Mouse (Mus musculus) liver, embryonic 12.5 days (tissue): ENCODE data around the gene Epm2aip1. TPM values are rescaled to one million over a fixed set of nuclear protein-coding genes. Genes with fewer than 3 reads are reported as not detected.

Experiments used
- ATAC-seq: fragments of 200-750 bp; cut with Nextera tagmentation; 2 replicates; pipeline ENCODE4 v1.8.0; 2017; ENCODE audit warnings: moderate number of reproducible peaks, mild to moderate bottlenecking, moderate library complexity
- H3K27ac ChIP-seq: fragments of 300-500 bp; sonication (generic); 2 replicates; pipeline ENCODE4 v1.5.1; 2016; ENCODE audit warnings: mild to moderate bottlenecking
- H3K27me3 ChIP-seq: fragments of 300-500 bp; sonication (generic); replicated peaks from 2 replicates; pipeline ENCODE4 v1.6.1; 2016; ENCODE audit warnings: mild to moderate bottlenecking, moderate library complexity
- H3K36me3 ChIP-seq: fragments of 300-500 bp; sonication (generic); 2 replicates; pipeline ENCODE4 v1.6.1; 2016; ENCODE audit warnings: mild to moderate bottlenecking, moderate library complexity
- H3K4me1 ChIP-seq: fragments of 300-500 bp; sonication (generic); 2 replicates; pipeline ENCODE4 v1.6.1; 2016
- H3K4me2 ChIP-seq: fragments of 300-500 bp; sonication (generic); 2 replicates; pipeline ENCODE4 v1.6.1; 2016; ENCODE audit warnings: mild to moderate bottlenecking, moderate library complexity
- H3K4me3 ChIP-seq: fragments of 300-500 bp; sonication (generic); 2 replicates; pipeline ENCODE4 v1.5.1; 2016; ENCODE audit warnings: mild to moderate bottlenecking, moderate library complexity
- H3K9ac ChIP-seq: fragments of 300-500 bp; sonication (generic); 2 replicates; pipeline ENCODE4 v1.6.1; 2016; ENCODE audit warnings: mild to moderate bottlenecking, moderate library complexity
- H3K9me3 ChIP-seq: fragments of 300-500 bp; sonication (generic); replicated peaks from 2 replicates; pipeline ENCODE4 v1.6.1; 2016; ENCODE audit warnings: mild to moderate bottlenecking, moderate library complexity
- WGBS: fragments of 180-500 bp; shearing (Covaris S2); methylation state at CpG from one replicate; pipeline ENCODE4 v1.1.7; 2016; ENCODE audit not compliant: insufficient replicate concordance; 5-methylcytosine and 5-hydroxymethylcytosine counted together
- polyA plus RNA-seq: library from polyadenylated mRNA; unstranded; fragments of >200 nt; fragmentation: Nextera tagmentation; extraction: Ambion mirVana; gene quantifications from 2 replicates; pipeline ENCODE4 v1.2.1, GENCODE M21; 2016

Epm2aip1 gene
- polyA plus RNA-seq, 1 experiment from 2014 or later = 11.2 TPM

GRCm38 (mm10) chr9:111267998-111268397 is 3.7 kb upstream of the Epm2aip1 start:
- ATAC-seq = no peak
- no peaks in the 10 kb centered on the region for H3K9me3 ChIP-seq
- H3K36me3 ChIP-seq = peaks cover 51% of the 10 kb centered on the region
- peaks cover 22% of the 10 kb centered on the region for H3K4me1 ChIP-seq
- H3K4me2 ChIP-seq = no peak overlapping the region
- 93% methylated on average over 2 of the region's 2 CpGs for WGBS
- H3K4me3 ChIP-seq = no peak overlapping the region
- no peak overlapping the region for H3K27ac ChIP-seq
- no peaks in the 10 kb centered on the region for H3K27me3 ChIP-seq
- H3K9ac ChIP-seq = no peak overlapping the region

- ATAC-seq = no peak
- 4% methylated on average over 5 of the region's 5 CpGs for WGBS
- Histone ChIP-seq H3K4me2 (peak overlapping the region; percentile 69), H3K27me3 (no peaks in the 10 kb centered on the region), H3K36me3 (peaks cover 42% of the 10 kb centered on the region), H3K4me3 (peak overlapping the region; percentile 92), H3K9ac (peak overlapping the region; percentile 89), H3K4me1 (peaks cover 48% of the 10 kb centered on the region), H3K9me3 (no peaks in the 10 kb centered on the region), H3K27ac (peak overlapping the region; percentile 94)
Measured at GRCm38 (mm10) chr9:111270606-111271005, 1.1 kb upstream of the Epm2aip1 start.

- peak overlapping the region; percentile 94 for H3K27ac ChIP-seq
- H3K4me1 ChIP-seq = peaks cover 53% of the 10 kb centered on the region
- peak overlapping the region; percentile 89 for H3K9ac ChIP-seq
- no peaks in the 10 kb centered on the region for H3K9me3 ChIP-seq
- peak; percentile 48 for ATAC-seq
- no peaks in the 10 kb centered on the region for H3K27me3 ChIP-seq
- peak overlapping the region; percentile 92 for H3K4me3 ChIP-seq
- H3K4me2 ChIP-seq = peak overlapping the region; percentile 69
- under 1% methylated on average over 32 of the region's 32 CpGs for WGBS
- H3K36me3 ChIP-seq = peaks cover 37% of the 10 kb centered on the region
Measured at GRCm38 (mm10) chr9:111271056-111271433, 684 bp upstream of the Epm2aip1 start.

DNA sequence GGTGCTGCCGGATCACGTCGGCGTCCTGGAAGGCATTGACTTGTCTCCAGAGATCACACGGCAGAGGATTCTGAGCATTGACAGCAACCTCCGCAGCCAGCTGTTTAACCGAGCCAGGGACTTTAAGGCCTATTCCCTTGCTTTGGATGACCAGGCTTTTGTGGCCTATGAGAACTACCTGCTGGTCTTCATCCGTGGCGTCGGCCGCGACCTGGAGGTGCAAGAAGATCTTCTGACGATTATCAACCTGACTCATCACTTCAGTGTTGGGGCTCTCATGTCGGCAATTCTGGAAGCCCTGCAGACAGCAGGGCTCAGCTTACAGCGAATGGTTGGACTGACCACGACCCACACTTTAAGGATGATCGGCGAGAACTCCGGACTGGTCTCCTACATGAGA is 627 bp downstream of the Epm2aip1 start:
- H3K27ac ChIP-seq = peak overlapping the region; percentile 99
- H3K4me2 ChIP-seq = peak overlapping the region; percentile 89
- peaks cover 61% of the 10 kb centered on the region for H3K4me1 ChIP-seq
- H3K27me3 ChIP-seq = no peaks in the 10 kb centered on the region
- H3K4me3 ChIP-seq = peak overlapping the region; percentile 92
- no peak for ATAC-seq
- H3K9me3 ChIP-seq = no peaks in the 10 kb centered on the region
- H3K36me3 ChIP-seq = peaks cover 36% of the 10 kb centered on the region
- 7% methylated on average over 19 of the region's 19 CpGs for WGBS
- H3K9ac ChIP-seq = peak overlapping the region; percentile 97

DNA sequence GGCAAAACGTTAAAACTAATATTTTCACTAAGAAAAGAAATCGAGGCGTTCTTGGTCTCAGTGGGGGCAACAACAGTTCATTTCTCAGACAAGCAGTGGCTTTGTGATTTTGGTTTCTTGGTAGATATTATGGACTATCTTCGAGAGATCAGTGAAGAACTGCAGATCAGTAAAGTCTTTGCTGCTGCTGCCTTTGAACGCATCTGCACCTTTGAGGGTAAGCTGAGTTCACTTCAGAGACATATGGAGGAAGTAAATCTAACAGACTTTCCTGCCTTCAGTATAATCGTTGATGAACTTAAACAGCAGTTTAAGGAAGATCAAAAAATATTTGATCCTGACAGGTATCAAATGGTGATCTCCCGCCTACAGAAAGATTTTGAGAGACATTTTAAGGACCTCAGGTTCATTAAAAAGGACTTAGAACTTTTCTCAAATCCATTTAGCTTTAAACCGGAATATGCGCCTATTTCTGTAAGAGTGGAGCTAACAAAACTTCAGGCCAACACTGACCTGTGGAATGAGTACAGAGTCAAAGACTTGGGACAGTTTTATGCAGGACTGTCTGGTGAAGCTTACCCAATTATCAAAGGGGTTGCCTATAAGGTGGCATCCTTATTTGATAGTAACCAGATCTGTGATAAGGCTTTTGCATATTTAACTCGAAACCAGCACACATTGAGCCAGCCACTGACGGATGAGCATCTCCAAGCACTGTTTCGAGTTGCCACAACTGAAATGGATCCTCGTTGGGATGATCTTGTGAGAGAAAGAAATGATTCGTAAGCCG is 1.5 kb downstream of the Epm2aip1 start:
- H3K36me3 ChIP-seq = peaks cover 36% of the 10 kb centered on the region
- WGBS = 63% methylated on average over 15 of the region's 15 CpGs
- H3K4me2 ChIP-seq = peak overlapping the region; percentile 89
- H3K9me3 ChIP-seq = no peaks in the 10 kb centered on the region
- H3K27me3 ChIP-seq = no peaks in the 10 kb centered on the region
- H3K4me3 ChIP-seq = peak overlapping the region; percentile 92
- no peak for ATAC-seq
- peak overlapping the region; percentile 97 for H3K9ac ChIP-seq
- peak overlapping the region; percentile 99 for H3K27ac ChIP-seq
- peaks cover 61% of the 10 kb centered on the region for H3K4me1 ChIP-seq

DNA sequence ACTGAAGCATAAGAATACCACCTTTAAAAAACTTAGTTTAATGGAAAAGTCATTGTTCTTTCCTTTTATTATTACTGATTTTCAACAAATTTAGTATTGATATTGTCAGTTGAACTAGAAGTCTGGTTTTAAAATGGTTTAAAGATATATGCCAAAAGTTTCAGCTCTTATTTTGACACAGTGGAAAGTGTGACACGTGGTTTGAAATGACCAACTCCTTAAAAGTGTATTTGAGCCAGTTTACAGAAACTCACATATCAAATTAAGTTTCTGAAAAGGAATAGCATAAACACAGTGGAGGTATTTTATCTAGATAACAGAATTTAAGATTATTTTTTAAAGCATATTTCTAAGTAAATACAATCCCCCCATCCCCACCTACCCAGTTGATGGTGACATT is 2.2 kb downstream of the Epm2aip1 start:
- no peak for ATAC-seq
- Histone ChIP-seq H3K9me3 (no peaks in the 10 kb centered on the region), H3K4me3 (peak overlapping the region; percentile 92), H3K27ac (no peak overlapping the region), H3K9ac (peak overlapping the region; percentile 97; the same call in 1 of the 2 replicates), H3K36me3 (peaks cover 44% of the 10 kb centered on the region), H3K4me2 (peak overlapping the region; percentile 89), H3K4me1 (peaks cover 61% of the 10 kb centered on the region), H3K27me3 (no peaks in the 10 kb centered on the region)
- 87% methylated on average over 1 of the region's 1 CpGs for WGBS

- H3K4me2 ChIP-seq = peak overlapping the region; percentile 89
- H3K4me1 ChIP-seq = peaks cover 51% of the 10 kb centered on the region
- no peak for ATAC-seq
- no peak overlapping the region for H3K27ac ChIP-seq
- WGBS = 21% methylated on average over 1 of the region's 1 CpGs
- peaks cover 53% of the 10 kb centered on the region for H3K36me3 ChIP-seq
- no peaks in the 10 kb centered on the region for H3K27me3 ChIP-seq
- peak overlapping the region; percentile 28 for H3K4me3 ChIP-seq
- no peaks in the 10 kb centered on the region for H3K9me3 ChIP-seq
- H3K9ac ChIP-seq = 0 out of 2 replicates have a peak overlapping the region, but pooled peaks have one; percentile 17
Measured at GRCm38 (mm10) chr9:111275156-111275555, 3.4 kb downstream of the Epm2aip1 start.

DNA sequence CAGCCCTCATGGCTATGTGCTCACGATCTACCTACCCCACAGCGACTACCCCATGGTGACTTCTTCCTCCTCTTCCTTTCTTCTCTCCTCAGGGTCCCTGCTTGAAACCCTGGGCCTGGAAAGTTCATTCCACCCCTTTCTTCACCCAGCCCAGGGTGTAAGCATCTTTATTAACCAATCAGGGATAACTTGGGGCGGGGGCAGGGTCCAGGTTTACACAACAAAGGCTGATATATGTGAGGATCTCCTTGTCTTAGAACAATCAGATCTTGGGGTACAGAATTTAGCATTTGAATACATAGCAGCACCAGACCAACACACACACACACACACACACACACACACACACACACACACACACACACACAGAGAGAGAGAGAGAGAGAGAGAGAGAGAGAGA is 13.3 kb downstream of the Epm2aip1 start:
- no peak overlapping the region for H3K9ac ChIP-seq
- H3K9me3 ChIP-seq = no peaks in the 10 kb centered on the region
- 39% methylated on average over 3 of the region's 3 CpGs for WGBS
- H3K4me1 ChIP-seq = peaks cover 11% of the 10 kb centered on the region
- H3K36me3 ChIP-seq = no peaks in the 10 kb centered on the region
- H3K4me3 ChIP-seq = no peak overlapping the region
- H3K4me2 ChIP-seq = no peak overlapping the region
- no peaks in the 10 kb centered on the region for H3K27me3 ChIP-seq
- no peak for ATAC-seq
- no peak overlapping the region for H3K27ac ChIP-seq

- peaks cover 11% of the 10 kb centered on the region for H3K4me1 ChIP-seq
- peaks cover 6% of the 10 kb centered on the region; the same call in 1 of the 2 replicates for H3K27me3 ChIP-seq
- no peak overlapping the region for H3K4me3 ChIP-seq
- H3K36me3 ChIP-seq = no peaks in the 10 kb centered on the region
- no peaks in the 10 kb centered on the region for H3K9me3 ChIP-seq
- ATAC-seq = no peak
- no peak overlapping the region for H3K27ac ChIP-seq
- no peak overlapping the region for H3K9ac ChIP-seq
- WGBS = 42% methylated on average over 5 of the region's 5 CpGs
- H3K4me2 ChIP-seq = no peak overlapping the region
Measured at GRCm38 (mm10) chr9:111285676-111286075, 13.9 kb downstream of the Epm2aip1 start.

GRCm38 (mm10) chr9:111286468-111286867 is 14.7 kb downstream of the Epm2aip1 start:
- no peak overlapping the region for H3K9ac ChIP-seq
- no peaks in the 10 kb centered on the region for H3K9me3 ChIP-seq
- no peak overlapping the region for H3K27ac ChIP-seq
- H3K4me1 ChIP-seq = peaks cover 11% of the 10 kb centered on the region
- H3K4me3 ChIP-seq = no peak overlapping the region
- no peak overlapping the region for H3K4me2 ChIP-seq
- no peaks in the 10 kb centered on the region for H3K36me3 ChIP-seq
- WGBS = 65% methylated on average over 2 of the region's 2 CpGs
- peaks cover 8% of the 10 kb centered on the region; the same call in 1 of the 2 replicates for H3K27me3 ChIP-seq
- ATAC-seq = no peak

DNA sequence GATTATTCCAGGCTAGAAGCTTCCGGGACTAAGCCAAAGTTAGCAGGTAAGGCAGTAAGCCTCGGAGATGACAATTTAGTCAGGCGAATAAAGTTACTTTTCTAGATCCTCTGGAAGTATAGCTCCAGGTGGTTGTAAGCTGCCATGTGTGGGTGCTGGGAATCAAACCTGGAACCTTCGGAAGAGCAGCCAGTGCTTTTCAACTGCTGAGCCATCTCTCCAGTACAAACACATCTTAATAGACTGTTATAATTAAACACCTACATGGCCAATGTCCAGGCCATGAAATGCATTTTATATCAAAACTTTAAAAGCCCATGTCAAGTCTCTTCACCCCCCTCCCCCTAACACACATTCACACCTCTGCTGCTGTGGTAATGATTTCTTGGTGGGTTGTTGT is 16.2 kb downstream of the Epm2aip1 start:
- WGBS = 76% methylated on average over 4 of the region's 4 CpGs
- H3K4me2 ChIP-seq = no peak overlapping the region
- H3K9me3 ChIP-seq = no peaks in the 10 kb centered on the region
- H3K27ac ChIP-seq = no peak overlapping the region
- H3K36me3 ChIP-seq = no peaks in the 10 kb centered on the region
- peaks cover 8% of the 10 kb centered on the region; the same call in 1 of the 2 replicates for H3K27me3 ChIP-seq
- peaks cover 11% of the 10 kb centered on the region for H3K4me1 ChIP-seq
- no peak for ATAC-seq
- H3K9ac ChIP-seq = no peak overlapping the region
- no peak overlapping the region for H3K4me3 ChIP-seq

DNA sequence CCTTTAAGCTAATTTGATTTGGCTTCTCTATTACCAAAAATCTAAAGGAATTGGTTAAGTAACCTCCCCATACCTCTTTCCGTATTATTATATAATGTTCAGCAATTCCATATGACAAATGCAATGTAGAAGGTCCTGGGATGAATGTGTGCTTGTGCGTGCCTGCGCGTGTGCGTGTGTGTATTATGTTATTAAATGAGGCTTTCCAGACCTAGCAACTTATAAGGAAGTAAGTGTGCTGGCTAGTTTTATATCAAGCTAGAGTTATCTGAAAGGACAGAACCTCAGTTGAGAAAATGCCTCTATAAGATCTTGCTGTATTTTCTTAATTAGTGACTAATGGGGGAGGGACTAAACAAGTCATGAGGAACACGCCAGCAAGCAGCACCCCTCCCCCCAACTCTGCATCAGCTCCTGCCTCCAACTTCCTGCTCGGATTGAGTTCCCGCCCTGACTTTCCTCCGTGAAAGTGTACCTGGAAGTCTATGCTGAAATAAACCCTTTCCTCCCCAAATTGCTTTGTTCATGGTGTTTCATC is 17.6 kb downstream of the Epm2aip1 start:
- Histone ChIP-seq H3K4me1 (peaks cover 11% of the 10 kb centered on the region), H3K9ac (0 out of 2 replicates have a peak overlapping the region, but pooled peaks have one; percentile 2), H3K4me3 (no peak overlapping the region), H3K27me3 (peaks cover 8% of the 10 kb centered on the region; the same call in 1 of the 2 replicates), H3K27ac (no peak overlapping the region), H3K36me3 (no peaks in the 10 kb centered on the region), H3K9me3 (no peaks in the 10 kb centered on the region), H3K4me2 (peak overlapping the region; percentile 38)
- WGBS = 52% methylated on average over 9 of the region's 9 CpGs
- ATAC-seq = peak; percentile 52; the same call in 1 of the 2 replicates
